In the genomic region with DNA sequence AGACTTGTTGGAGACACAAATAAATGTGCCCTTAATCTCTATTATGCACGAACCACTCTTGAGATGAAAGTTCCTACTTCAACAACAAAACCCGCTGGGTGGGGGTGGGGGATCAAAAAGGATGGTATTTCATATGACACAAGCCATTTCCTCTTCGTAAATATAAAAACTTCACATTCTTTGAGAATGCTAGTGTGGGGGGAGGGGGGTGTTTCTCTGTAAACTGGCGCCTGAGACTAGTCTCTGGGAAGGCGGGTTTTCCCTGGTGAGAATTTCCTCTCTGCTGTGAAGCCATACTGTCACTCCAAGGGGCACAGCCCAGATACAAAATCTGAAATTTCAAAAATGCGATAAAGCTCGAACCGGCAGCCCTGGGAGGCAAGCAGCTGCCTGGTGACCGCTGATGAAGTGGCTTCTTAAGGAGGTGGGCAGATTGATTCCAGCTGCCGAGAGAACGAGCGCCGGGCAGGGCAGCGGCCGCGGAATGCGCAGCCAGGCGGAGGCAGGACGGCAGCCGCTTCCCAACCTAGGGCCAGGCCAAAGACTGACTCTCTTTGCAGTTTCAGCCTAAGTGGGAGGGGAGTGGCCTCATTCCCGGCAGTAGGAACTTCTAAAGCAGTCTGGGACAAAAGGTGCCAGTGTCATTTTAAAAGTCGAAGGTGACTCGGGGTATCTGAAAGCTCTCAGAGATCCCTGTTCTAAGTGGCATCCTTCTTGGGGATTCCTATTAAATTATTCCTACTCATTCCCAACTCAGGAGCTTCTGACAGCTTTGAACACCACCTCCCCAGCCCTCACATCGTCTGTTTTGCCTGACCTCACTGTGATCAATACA, we compare ENCODE assay signal across 8 mouse cellular contexts. TPM values are rescaled to one million over a fixed set of nuclear protein-coding genes. Genes with fewer than 3 reads are reported as not detected.
A peak's percentile ranks its signal among the peaks of the same experiment; 100 is the strongest.
DNase-seq lines count a peak whose midpoint lies in the region; ATAC-seq lines count a peak whose summit lies in the region.

No protein-coding gene starts in this region.

- no peaks in the 10 kb centered on the region for H3K36me3 ChIP-seq in embryonic facial prominence, embryonic 12.5 days
- no peaks in the 10 kb centered on the region for H3K36me3 ChIP-seq in heart, embryonic 13.5 days
- no peaks in the 10 kb centered on the region for H3K36me3 ChIP-seq in kidney, embryonic 16.5 days (ENCODE audit: insufficient read depth, low read length)
- no peaks in the 10 kb centered on the region for H3K36me3 ChIP-seq in stomach, embryonic 14.5 days (ENCODE audit: control insufficient read depth, insufficient read depth, low read length)

- no peak for ATAC-seq in embryonic facial prominence, embryonic 12.5 days (ENCODE audit: insufficient number of reproducible peaks, insufficient read depth, low FRiP score, low TSS enrichment)
- peak; percentile 35; the same call in 1 of the 2 replicates for ATAC-seq in heart, embryonic 13.5 days (ENCODE audit: extremely low read depth, insufficient number of reproducible peaks, low FRiP score, low TSS enrichment)
- peak; percentile 82 for ATAC-seq in kidney, embryonic 16.5 days (ENCODE audit: low FRiP score, low TSS enrichment)
- ATAC-seq in stomach, embryonic 14.5 days (ENCODE audit: insufficient number of reproducible peaks, insufficient read depth, low FRiP score, low read depth): no peak

- DNase-seq in cerebellum, postnatal 14 days: peak; percentile 15 to 18
- DNase-seq in cerebellum, adult 11 months: no peak
- peak; percentile 77 for DNase-seq in lung, postnatal 25 days (ENCODE audit: low spot score)
- DNase-seq in cerebellum, adult 8-10 months: no peak

- H3K4me3 ChIP-seq in embryonic facial prominence, embryonic 12.5 days: peak overlapping the region; percentile 64
- peak overlapping the region; percentile 81 for H3K4me3 ChIP-seq in heart, embryonic 13.5 days
- peak overlapping the region; percentile 72 for H3K4me3 ChIP-seq in kidney, embryonic 16.5 days (ENCODE audit: low read length)
- peak overlapping the region; percentile 58 for H3K4me3 ChIP-seq in stomach, embryonic 14.5 days (ENCODE audit: low read depth, low read length)

- H3K4me2 ChIP-seq in embryonic facial prominence, embryonic 12.5 days (replicated peaks): peak overlapping the region; percentile 91
- H3K4me2 ChIP-seq in heart, embryonic 13.5 days: peak overlapping the region; percentile 83
- peak overlapping the region; percentile 97 for H3K4me2 ChIP-seq in kidney, embryonic 16.5 days (replicated peaks; ENCODE audit: low read depth, low read length)
- peak overlapping the region; percentile 97 for H3K4me2 ChIP-seq in stomach, embryonic 14.5 days (replicated peaks; ENCODE audit: low read depth, low read length)

- H3K27me3 ChIP-seq in embryonic facial prominence, embryonic 12.5 days: no peaks in the 10 kb centered on the region
- H3K27me3 ChIP-seq in heart, embryonic 13.5 days (replicated peaks): no peaks in the 10 kb centered on the region
- 0 out of 2 replicates have a peak, but pooled peaks cover 4% of the 10 kb centered on the region for H3K27me3 ChIP-seq in kidney, embryonic 16.5 days (ENCODE audit: insufficient read depth, low read length)
- no peaks in the 10 kb centered on the region for H3K27me3 ChIP-seq in stomach, embryonic 14.5 days (ENCODE audit: control insufficient read depth, insufficient read depth, low read length)

- H3K9ac ChIP-seq in embryonic facial prominence, embryonic 12.5 days: peak overlapping the region; percentile 65
- peak overlapping the region; percentile 89 for H3K9ac ChIP-seq in heart, embryonic 13.5 days
- peak overlapping the region; percentile 50 for H3K9ac ChIP-seq in kidney, embryonic 16.5 days (replicated peaks; ENCODE audit: low read length)
- 0 out of 2 replicates have a peak overlapping the region, but pooled peaks have one; percentile 25 for H3K9ac ChIP-seq in stomach, embryonic 14.5 days (replicated peaks; ENCODE audit: low read depth, low read length)

- WGBS in embryonic facial prominence, embryonic 12.5 days: under 1% methylated on average over 24 of the region's 24 CpGs
- WGBS in heart, embryonic 13.5 days: under 1% methylated on average over 24 of the region's 24 CpGs
- 2% methylated on average over 24 of the region's 24 CpGs for WGBS in kidney, embryonic 16.5 days
- 1% methylated on average over 24 of the region's 24 CpGs for WGBS in stomach, embryonic 14.5 days

- peak overlapping the region; percentile 69; the same call in 1 of the 2 replicates for H3K27ac ChIP-seq in embryonic facial prominence, embryonic 12.5 days
- H3K27ac ChIP-seq in heart, embryonic 13.5 days (replicated peaks): peak overlapping the region; percentile 98
- H3K27ac ChIP-seq in kidney, embryonic 16.5 days (ENCODE audit: low read length): peak overlapping the region; percentile 39; the same call in 1 of the 2 replicates
- peak overlapping the region; percentile 63 for H3K27ac ChIP-seq in stomach, embryonic 14.5 days (ENCODE audit: low read length)

- no peaks in the 10 kb centered on the region for H3K9me3 ChIP-seq in embryonic facial prominence, embryonic 12.5 days
- H3K9me3 ChIP-seq in heart, embryonic 13.5 days: no peaks in the 10 kb centered on the region
- H3K9me3 ChIP-seq in kidney, embryonic 16.5 days (ENCODE audit: low read length): no peaks in the 10 kb centered on the region
- no peaks in the 10 kb centered on the region for H3K9me3 ChIP-seq in stomach, embryonic 14.5 days (ENCODE audit: control insufficient read depth, low read depth, low read length)

- peaks cover 24% of the 10 kb centered on the region for H3K4me1 ChIP-seq in embryonic facial prominence, embryonic 12.5 days
- peaks cover 42% of the 10 kb centered on the region for H3K4me1 ChIP-seq in heart, embryonic 13.5 days
- H3K4me1 ChIP-seq in kidney, embryonic 16.5 days (ENCODE audit: insufficient read depth, low read length): peaks cover 25% of the 10 kb centered on the region
- peaks cover 12% of the 10 kb centered on the region for H3K4me1 ChIP-seq in stomach, embryonic 14.5 days (ENCODE audit: control insufficient read depth, insufficient read depth, low read length)

RNA-seq across cellular contexts. Expression of a gene that starts 2.2 kb away (rescaled TPM):
- 15.2 and 16.8 TPM in 2 replicates for polyA plus RNA-seq in embryonic facial prominence, embryonic 12.5 days (2016; fragmentation: Nextera tagmentation; extraction: Ambion mirVana)
- polyA plus RNA-seq in heart, embryonic 13.5 days (2015; fragmentation: Nextera tagmentation; extraction: Ambion mirVana): 6.4 and 6.9 TPM in 2 replicates
- polyA plus RNA-seq in kidney, embryonic 16.5 days (2015; fragmentation: Nextera tagmentation; extraction: Ambion mirVana): 2.9 and 3.1 TPM in 2 replicates
- 19.8 and 21.1 TPM in 2 replicates for polyA plus RNA-seq in stomach, embryonic 14.5 days (2014; fragmentation: Nextera tagmentation; extraction: Ambion mirVana)

Comparison
In these comparisons a context has a peak if more than half of its experiments do, and no peak if none do; other contexts are left out.
1. DNase-seq: peak in cerebellum, postnatal 14 days (2 of 2) and lung, postnatal 25 days (single experiment); none in cerebellum, adult 11 months (single experiment) and cerebellum, adult 8-10 months (single experiment).
2. ATAC-seq: peak in heart, embryonic 13.5 days (single experiment) and kidney, embryonic 16.5 days (single experiment); none in embryonic facial prominence, embryonic 12.5 days (single experiment) and stomach, embryonic 14.5 days (single experiment).
3. H3K27ac ChIP-seq: peak in every context shown above with its lines; median percentile 98 in heart, embryonic 13.5 days; 69 in embryonic facial prominence, embryonic 12.5 days; 63 in stomach, embryonic 14.5 days; 39 in kidney, embryonic 16.5 days.
4. H3K9ac ChIP-seq: peak in every context shown above with its lines; median percentile 89 in heart, embryonic 13.5 days; 65 in embryonic facial prominence, embryonic 12.5 days; 50 in kidney, embryonic 16.5 days; 25 in stomach, embryonic 14.5 days.
5. Peak in every context shown above with its lines, with median percentiles within 50 percentile points of each other: H3K4me2 ChIP-seq and H3K4me3 ChIP-seq.